Mouse (Mus musculus): ENCODE data around the gene Lrrc26.
"Not testable (repeated sequence)": the region's sequence is repeated elsewhere in the genome, so short reads cannot be mapped to it uniquely, and the experiment has no call there.

Gene Lrrc26

GRCm38 (mm10) chr2:25289651-25290050 is at the start of gene Lrrc26:
Gene Lrrc26 (plus strand): TSS chr2:25289915.
- peak; percentile 42 for DNase-seq (ENCODE audit: low spot score)

- DNase-seq (ENCODE audit: low spot score): no peak
Measured at GRCm38 (mm10) chr2:25240310-25240709, 49.4 kb upstream of the Lrrc26 start.

GRCm38 (mm10) chr2:25240723-25241437 is 48.8 kb upstream of the Lrrc26 start:
- DNase-seq (ENCODE audit: low spot score): peak; percentile 68

- no peak for DNase-seq (ENCODE audit: low spot score)
Measured at GRCm38 (mm10) chr2:25241438-25241775, 48.3 kb upstream of the Lrrc26 start.

GRCm38 (mm10) chr2:25242101-25242506 is 47.6 kb upstream of the Lrrc26 start, which contains the start of the genes Rnf208 and Cysrt1:
Gene Rnf208 (plus strand): TSS chr2:25242255.
Gene Cysrt1 (minus strand): TSS chr2:25242452.
- DNase-seq (ENCODE audit: low spot score): peak; percentile 30

- DNase-seq (ENCODE audit: low spot score): no peak
Measured at GRCm38 (mm10) chr2:25243342-25243741, 46.4 kb upstream of the Lrrc26 start.

GRCm38 (mm10) chr2:25244144-25244543 is 45.6 kb upstream of the Lrrc26 start:
- DNase-seq (ENCODE audit: low spot score): no peak

- no peak for DNase-seq (ENCODE audit: low spot score)
Measured at GRCm38 (mm10) chr2:25246183-25247072, 43.3 kb upstream of the Lrrc26 start, which contains the start of gene AL732309.1. Gene AL732309.1 (minus strand): TSS chr2:25246863.

- DNase-seq (ENCODE audit: low spot score): no peak
Measured at GRCm38 (mm10) chr2:25252331-25252730, 37.4 kb upstream of the Lrrc26 start.

GRCm38 (mm10) chr2:25255284-25255779 is 34.4 kb upstream of the Lrrc26 start, which contains the start of gene Tmem203:
Gene Tmem203 (plus strand): TSS chr2:25255439.
- peak; percentile 87 for DNase-seq (ENCODE audit: low spot score)

GRCm38 (mm10) chr2:25256443-25257109 is 33.1 kb upstream of the Lrrc26 start:
- peak; percentile 80 for DNase-seq (ENCODE audit: low spot score)

GRCm38 (mm10) chr2:25257250-25257649 is 32.5 kb upstream of the Lrrc26 start:
- DNase-seq (ENCODE audit: low spot score): not testable (repeated sequence)

GRCm38 (mm10) chr2:25258887-25259286 is 30.8 kb upstream of the Lrrc26 start:
- DNase-seq (ENCODE audit: low spot score): no peak

GRCm38 (mm10) chr2:25261870-25262269 is 27.8 kb upstream of the Lrrc26 start:
- peak; percentile 56 for DNase-seq (ENCODE audit: low spot score)

- peak; percentile 96 for DNase-seq (ENCODE audit: low spot score)
Measured at GRCm38 (mm10) chr2:25262291-25262767, 27.4 kb upstream of the Lrrc26 start, which contains the start of gene Tprn. Gene Tprn (plus strand): TSS chr2:25262618.

- peak; percentile 67 for DNase-seq (ENCODE audit: low spot score)
Measured at GRCm38 (mm10) chr2:25262795-25263622, 26.7 kb upstream of the Lrrc26 start.

GRCm38 (mm10) chr2:25263623-25264285 is 26.0 kb upstream of the Lrrc26 start:
- no peak for DNase-seq (ENCODE audit: low spot score)

- no peak for DNase-seq (ENCODE audit: low spot score)
Measured at GRCm38 (mm10) chr2:25264286-25264660, 25.4 kb upstream of the Lrrc26 start.

- no peak for DNase-seq (ENCODE audit: low spot score)
Measured at GRCm38 (mm10) chr2:25264851-25265250, 24.9 kb upstream of the Lrrc26 start.

GRCm38 (mm10) chr2:25265897-25266656 is 23.6 kb upstream of the Lrrc26 start:
- DNase-seq (ENCODE audit: low spot score): no peak
